Mouse (Mus musculus): ENCODE results near the gene Bmper.

Bmper gene

DNA sequence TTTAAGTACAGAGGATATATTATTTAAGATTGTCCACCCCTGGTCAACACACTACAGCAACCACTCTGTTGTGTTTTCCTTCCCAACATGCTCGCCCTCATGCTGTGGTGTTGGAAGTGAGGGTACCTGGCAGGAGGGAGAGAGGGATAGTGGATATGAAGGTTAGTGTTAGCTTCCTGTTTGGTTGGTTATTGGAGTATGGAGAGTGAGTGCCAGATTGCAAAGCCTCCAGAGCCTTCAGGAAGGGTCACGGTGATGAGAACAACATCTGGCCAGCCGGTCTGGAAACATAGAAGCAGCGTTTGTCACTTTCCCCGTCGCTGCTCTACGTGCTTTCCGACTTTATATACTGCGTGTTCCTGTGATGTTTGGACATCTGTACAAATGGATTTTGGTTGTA is 215.8 kb downstream of the Bmper start:
- no peak for DNase-seq (ENCODE audit: low read depth)

DNA sequence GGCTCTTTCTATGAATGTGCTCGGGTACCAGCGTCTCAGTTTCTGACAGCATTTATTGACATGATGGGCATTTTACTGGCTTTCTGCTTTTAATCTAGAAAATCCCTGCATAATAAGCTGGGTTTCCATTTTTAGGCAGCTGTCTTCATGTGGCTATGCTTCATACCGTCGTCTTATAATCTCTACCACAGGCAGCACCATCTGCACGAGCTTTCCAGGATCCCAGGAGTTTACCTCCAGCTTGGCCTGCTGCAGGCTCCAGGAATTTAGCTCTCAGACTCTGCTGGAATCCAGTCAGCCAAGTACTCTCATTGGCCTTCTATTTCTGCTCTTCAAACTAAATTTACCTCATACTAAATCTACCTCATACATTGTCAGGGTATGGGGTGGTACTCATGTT is 219.3 kb downstream of the Bmper start:
- DNase-seq (ENCODE audit: low read depth): no peak

DNA sequence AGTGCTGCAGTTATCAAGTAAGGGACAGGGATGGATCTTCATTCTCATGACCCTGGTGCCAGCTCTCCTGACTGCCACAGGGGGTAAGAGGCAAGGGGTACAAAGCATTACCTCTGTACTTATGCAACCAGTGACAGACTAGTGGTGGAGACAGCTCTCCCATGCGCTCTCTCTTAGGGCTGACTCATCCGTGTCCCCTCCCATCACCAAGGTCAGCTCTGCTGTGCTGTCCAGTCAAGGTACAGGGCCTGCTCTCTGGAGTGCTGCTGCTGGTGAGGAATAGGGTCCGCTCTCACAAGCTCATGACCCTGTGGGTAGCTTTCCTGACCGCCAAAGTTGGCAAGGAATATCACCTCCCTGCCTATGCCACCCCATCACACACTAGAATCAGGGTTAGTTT is 222.1 kb downstream of the Bmper start:
- DNase-seq (ENCODE audit: low read depth): no peak

DNA sequence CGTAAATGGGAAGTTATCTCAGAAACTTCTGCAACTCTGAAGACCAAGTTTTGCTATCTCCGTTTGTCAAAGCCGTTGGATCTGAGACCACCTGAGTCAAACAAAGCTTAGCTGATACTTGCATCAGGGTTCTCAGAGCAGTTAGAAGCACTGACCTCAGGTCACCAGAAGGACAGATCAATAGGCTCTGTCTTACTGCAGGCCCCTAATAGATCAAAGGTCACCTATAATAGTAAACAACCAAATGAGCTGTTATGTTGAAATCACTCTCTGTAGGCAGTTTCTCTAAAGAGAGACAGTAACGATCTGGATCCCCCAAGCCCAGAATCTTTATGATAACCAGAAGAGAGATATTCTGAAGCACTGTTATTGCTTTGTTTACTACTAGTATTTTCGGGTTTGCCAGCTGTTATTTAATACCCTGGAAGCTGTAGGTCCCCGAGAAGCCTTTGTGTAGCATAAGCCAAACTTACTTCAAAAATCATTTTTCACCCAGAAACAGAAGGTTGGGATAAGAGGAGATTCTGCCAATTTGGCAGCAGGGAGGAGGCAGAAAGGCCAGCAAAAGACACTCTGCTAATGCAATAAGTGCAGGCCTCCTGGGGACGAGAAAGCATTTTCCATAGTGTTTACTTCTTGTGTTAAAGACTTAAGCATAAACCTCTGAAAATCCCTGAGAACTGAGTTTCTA is 224.5 kb downstream of the Bmper start:
- no peak for DNase-seq (ENCODE audit: low read depth)

DNA sequence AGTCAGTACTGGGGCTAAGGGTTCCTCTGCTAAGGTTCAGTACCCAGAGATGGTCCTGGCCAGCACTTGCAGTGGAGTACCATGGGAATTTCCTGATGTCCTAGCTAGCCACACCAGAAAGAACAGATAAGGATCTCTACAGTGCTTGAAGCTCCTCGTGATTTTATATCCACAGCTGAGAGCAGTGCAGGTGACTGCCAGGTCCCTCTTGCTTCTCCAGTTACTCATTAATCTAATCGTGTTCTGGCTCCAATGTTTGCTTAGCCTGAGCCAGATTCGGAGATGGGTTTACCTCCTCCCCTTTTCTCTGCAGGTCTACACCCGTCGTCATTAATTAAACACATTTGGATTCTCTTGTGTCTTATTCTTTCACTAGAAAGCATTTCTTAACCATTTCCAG is 230.4 kb downstream of the Bmper start:
- DNase-seq (ENCODE audit: low read depth): no peak

DNA sequence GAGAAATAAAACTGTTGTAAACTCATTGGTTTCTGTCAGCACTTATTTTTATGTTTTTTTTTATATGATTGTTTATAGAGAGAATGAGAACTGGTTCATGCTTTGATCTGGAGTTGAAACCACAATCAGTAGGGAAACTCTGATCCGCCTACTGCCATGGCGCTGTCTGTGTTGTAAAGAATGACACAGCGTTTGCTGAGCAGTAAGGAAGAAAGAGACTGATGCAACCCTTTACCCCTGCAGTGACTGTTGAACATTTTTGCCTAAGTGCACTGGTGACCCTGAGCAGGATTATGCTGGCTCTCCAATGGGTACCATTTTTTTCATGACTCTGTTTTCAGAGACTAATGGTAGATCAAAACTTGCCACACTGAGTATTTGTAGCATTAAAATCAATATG is 234.3 kb downstream of the Bmper start:
- DNase-seq (ENCODE audit: low read depth): no peak

DNA sequence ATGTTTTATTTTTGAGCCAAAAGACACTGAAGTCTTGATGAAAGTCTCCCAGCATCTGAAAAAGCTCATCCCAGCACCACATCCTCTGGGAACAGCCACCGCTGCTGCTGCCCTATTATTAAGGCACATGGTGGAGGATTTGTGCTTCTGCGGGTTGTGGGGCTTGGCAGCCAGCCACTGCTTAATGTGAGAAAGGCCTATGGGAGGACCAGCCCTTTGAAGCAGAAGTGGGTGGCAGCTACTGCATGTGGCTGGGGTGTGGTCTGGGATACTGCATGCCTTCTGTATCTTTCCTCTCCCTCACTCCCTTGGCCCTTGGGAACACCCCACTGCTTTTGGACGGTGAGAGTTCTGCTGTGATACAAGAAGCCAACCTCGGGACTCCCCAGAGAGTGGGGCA is 237.8 kb downstream of the Bmper start:
- DNase-seq (ENCODE audit: low read depth): no peak

DNA sequence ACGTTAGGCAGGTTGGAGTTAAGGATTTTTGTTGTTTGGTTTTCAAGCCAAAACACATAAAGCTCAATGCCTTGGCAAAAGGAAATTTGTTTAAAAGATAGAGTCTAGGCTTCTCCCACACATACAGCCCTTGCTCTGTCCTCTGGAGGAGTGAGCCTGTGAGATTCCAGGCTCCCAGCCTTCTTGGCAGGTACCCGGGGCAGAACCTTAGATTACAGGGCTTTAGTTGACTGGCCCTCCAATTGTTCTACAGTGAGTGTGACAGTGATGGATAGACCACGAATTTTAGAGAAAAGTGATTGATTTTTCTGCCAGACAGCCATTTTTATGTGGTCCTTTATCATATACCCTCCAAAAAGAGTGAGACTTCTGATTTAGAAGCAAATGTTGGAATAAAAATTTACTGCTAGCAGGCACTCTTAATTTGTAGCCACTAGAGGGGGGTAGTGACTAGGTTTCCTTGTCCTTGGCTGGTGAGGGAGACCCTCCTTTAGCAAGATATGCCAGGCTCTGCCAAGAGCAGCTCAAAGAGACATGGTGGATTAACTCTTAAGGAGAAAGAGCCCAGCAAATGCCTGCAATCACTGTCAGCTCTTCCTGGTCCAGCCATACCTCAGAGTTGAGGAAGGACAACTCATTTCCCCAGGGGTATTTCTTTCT is 240.2 kb downstream of the Bmper start:
- no peak for DNase-seq (ENCODE audit: low read depth)

DNA sequence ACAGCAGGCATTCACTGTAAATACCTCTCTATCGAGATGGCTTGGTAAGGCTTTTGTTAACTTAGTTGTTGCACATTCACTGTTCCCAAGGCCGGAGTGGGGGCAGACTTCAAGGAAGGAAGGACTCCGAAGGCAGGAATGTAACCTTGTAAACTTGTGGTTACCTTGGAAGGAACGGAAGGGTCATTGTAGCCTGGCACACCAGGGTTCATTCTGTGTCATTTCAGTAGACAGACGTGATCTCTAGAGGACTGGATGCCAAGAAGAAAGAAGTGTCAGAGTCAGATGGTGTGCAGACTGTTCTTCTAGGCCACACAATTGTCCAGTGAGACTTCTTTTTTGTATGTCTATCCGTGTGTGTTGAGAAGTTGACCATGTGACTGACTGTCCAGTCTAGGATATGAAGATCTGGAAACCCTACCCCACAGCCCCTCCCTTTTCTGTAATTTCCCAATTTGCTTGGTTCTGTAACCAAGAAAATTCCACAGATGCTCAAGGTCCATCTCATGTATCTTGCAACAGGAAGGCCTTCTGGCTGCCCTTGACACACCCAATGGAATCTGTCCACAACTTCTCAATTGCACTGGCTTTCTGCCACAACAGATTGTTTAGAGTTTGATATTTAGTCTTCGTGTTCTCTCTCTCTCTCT is 242.2 kb downstream of the Bmper start:
- DNase-seq (ENCODE audit: low read depth): no peak

DNA sequence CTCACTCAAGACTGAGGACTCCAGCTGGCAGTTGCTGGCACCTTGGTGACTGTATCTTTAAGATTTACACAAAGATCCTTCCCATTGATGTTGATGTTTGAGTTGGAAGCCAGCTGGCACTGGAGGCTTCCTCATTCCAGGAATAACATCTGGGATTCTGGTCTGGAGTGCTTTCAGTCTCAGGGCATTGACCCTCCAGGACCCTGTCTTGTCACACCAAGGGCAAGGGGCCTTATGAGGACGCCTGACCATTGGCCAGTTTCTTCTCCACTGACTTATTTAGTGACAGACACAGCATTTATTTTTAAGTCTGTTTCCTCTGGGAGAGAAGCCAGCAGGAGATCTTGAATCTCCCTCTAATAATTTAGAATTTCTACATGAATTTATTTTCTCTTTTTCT is 247.0 kb downstream of the Bmper start:
- DNase-seq (ENCODE audit: low read depth): no peak

DNA sequence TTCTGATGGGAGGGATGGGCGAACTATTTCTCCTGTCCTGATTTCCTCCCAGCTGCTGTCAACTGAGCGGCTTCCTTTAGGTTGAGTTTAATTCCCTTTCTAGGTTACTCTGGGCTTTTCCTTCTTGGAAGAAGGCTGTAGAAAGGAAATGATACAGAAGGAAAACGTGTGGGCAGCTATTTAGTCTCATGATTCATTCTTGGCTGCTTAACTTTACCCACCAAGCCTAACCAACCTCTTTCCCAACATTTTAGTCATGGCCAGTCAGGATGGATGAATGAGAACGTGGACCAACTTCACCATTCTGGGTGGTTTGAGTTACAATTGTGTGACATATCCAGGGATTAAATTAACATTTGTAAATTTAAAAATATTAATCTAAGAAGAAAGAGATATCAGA is 263.0 kb downstream of the Bmper start:
- DNase-seq (ENCODE audit: low read depth): no peak

DNA sequence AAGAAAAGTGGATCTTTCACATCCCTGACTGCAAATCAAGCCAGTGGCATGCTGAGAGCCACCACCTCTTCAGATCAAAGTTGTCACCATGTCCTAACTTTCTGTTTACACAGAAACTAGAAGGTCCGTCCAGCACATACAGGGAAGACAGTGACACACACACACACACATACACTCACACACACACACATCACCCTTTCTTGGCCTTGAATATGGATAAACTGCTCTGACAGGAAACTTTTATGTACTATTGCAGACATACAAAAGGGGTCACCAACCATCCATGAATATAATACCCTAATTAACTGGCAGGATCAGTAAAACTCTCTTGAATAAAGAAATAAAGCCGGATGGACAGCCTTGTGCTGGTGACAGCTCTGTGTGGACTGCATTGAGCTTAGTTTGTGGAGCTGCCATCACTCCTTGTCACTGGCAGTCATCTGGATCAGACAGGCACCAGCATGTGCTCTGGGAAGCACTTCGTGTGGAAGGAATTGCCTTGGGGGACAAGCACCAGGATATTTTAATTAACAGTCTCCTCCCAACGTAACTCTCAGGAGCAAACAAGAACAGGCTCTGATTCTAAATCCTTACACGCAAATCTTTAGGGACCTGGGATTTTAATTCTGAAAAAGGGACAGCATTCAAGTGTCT is 264.0 kb downstream of the Bmper start:
- DNase-seq (ENCODE audit: low read depth): no peak

DNA sequence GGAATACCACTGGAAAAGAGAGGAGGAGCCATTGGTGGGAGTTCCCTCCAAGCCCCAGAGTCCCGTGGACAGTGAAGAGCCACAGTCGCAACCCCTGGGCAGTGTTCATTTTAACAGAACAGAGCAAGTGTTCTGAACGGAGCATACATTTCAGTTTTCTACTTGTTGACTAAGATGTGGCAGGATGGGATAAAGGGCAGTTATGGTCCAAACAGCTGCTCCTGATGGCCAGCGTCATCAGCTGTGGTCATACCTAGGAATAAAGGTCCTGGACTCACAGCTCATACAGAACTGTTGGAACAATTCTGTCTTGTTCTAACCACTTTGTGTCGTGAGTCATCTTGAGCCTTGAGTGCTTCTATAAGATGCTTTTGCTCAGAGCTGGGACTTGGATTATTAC is 265.4 kb downstream of the Bmper start:
- DNase-seq (ENCODE audit: low read depth): no peak

DNA sequence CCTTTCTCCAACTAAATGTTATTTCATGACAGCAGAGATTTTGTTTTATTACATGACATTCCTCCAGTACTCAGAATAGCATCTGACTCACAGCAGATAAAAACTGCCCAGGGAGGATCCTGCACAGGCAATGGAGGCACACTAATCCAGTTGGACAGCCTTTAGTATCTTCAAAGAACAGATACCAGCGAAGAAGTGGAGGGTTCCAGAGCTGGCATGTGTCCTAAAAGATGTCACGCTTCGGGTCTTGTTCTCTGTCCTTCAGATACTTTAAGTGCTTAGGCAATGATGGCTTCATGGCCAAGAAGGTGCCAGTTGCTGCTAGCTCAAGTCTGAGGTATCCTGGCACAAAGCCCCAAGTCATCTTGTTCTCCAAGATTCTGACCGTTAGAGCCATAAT is 272.5 kb downstream of the Bmper start:
- no peak for DNase-seq (ENCODE audit: low read depth)

DNA sequence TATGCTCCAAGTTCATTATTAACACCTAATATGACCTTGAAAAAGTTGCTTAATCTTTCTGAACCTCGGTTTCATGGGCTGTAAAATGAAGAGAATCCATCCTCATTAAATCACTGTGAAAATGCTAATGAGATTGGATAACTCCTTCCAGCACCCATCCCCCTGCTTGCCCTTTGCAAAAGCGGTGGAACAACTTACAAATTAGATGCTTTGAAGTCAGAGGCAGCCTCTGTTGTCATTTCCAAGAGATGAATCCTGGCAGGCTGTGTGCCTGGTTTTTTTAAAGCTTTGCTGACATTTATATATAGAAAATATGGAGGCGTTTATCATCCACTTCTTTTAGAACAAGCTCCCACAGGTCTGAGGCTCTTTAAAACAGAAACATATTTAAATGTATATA is 274.8 kb downstream of the Bmper start:
- no peak for DNase-seq (ENCODE audit: low read depth)

DNA sequence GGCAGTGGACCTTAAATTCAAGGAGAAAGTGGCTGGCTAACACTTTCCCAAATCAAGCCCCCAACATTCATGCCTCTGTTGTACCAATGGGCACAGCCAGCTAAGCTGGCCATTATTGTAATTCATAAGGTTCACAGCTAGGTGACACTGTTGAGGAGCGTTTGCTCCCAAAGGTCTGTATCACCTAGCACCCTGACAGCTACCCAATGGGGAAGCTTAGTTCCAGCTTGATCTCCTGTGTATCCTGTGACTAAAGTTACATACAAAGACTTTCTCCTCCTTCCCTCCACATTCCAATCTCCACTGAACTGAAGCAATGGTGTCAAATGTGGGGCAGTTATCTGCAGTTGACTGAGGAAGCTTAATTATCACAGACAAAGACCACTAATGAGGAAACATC is 311.0 kb downstream of the Bmper start:
- no peak for DNase-seq (ENCODE audit: low read depth)

Data from induced T-regulatory cell, adult 2 months (primary cell).